Mouse (Mus musculus): ENCODE measurements around the gene Pik3c2g.

DNA sequence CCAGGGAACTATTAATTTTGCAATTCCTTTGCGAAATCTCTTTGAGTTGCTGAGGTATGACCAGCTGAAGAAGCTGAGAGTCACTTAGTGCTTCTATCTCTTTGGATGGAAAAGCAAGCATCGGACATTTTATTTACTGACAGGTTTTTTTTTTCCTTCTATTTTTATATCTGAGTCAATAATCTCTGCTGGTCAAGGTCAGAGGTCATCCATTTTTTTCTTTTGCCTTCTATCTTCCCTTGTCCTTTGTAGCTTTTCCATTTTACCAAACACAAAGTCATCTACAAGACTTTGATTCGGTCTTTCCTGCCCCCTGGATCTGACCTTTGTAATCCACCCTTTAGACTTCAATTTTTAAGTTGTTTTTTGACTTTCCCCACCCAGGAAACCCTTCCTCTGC, 262.9 kb downstream of the Pik3c2g start:
- TF ChIP-seq EP300 (IDR thresholded peaks at IDR 0.05; ENCODE audit: insufficient read depth, low read depth, low read length), result no peak
- no peak for TF ChIP-seq POLR2A (IDR thresholded peaks at IDR 0.05; ENCODE audit: insufficient read depth, low read length)
